Mouse (Mus musculus) heart, embryonic 12.5 days (tissue): Measurements from ENCODE around the gene Gm20605. TPM values are rescaled to one million over a fixed set of nuclear protein-coding genes. Genes with fewer than 3 reads are reported as not detected.
"Not testable (repeated sequence)": the region's sequence is repeated elsewhere in the genome, so short reads cannot be mapped to it uniquely, and the experiment has no call there.

Experiments
- ATAC-seq: fragments of 200-750 bp; cut with Nextera tagmentation; 2 replicates; pipeline ENCODE4 v1.8.0; 2017; ENCODE audit warnings: moderate TSS enrichment, moderate library complexity; ENCODE audit not compliant: insufficient number of reproducible peaks, low FRiP score
- H3K27ac ChIP-seq: fragments of 300-500 bp; sonication (generic); 2 replicates; pipeline ENCODE4 v1.5.1; 2016; ENCODE audit warnings: mild to moderate bottlenecking, moderate library complexity; ENCODE audit not compliant: poor library complexity, severe bottlenecking
- H3K27me3 ChIP-seq: fragments of 300-500 bp; sonication (generic); replicated peaks from 2 replicates; pipeline ENCODE4 v1.6.1; 2016; ENCODE audit warnings: mild to moderate bottlenecking, moderate library complexity
- H3K36me3 ChIP-seq: fragments of 300-500 bp; sonication (generic); 2 replicates; pipeline ENCODE4 v1.6.1; 2016; ENCODE audit warnings: mild to moderate bottlenecking, moderate library complexity
- H3K4me1 ChIP-seq: fragments of 300-500 bp; sonication (generic); replicated peaks from 2 replicates; pipeline ENCODE4 v1.6.1; 2016; ENCODE audit warnings: mild to moderate bottlenecking
- H3K4me2 ChIP-seq: fragments of 300-500 bp; sonication (generic); 2 replicates; pipeline ENCODE4 v1.6.1; 2016; ENCODE audit warnings: mild to moderate bottlenecking, moderate library complexity
- H3K4me3 ChIP-seq: fragments of 300-500 bp; sonication (generic); 2 replicates; pipeline ENCODE4 v1.5.1; 2016; ENCODE audit warnings: mild to moderate bottlenecking
- H3K9ac ChIP-seq: fragments of 300-500 bp; sonication (generic); 2 replicates; pipeline ENCODE4 v1.6.1; 2016; ENCODE audit warnings: mild to moderate bottlenecking, moderate library complexity
- H3K9me3 ChIP-seq: fragments of 300-500 bp; sonication (generic); replicated peaks from 2 replicates; pipeline ENCODE4 v1.6.1; 2016; ENCODE audit warnings: mild to moderate bottlenecking, moderate library complexity
- WGBS: fragments of 180-500 bp; shearing (Covaris S2); methylation state at CpG from one replicate; pipeline ENCODE4 v1.1.7; 2016; 5-methylcytosine and 5-hydroxymethylcytosine counted together
- polyA plus RNA-seq: library from polyadenylated mRNA; unstranded; fragments of >200 nt; fragmentation: Nextera tagmentation; extraction: Ambion mirVana; gene quantifications from 2 replicates; pipeline ENCODE4 v1.2.1, GENCODE M21; 2016

Gene Gm20605
- polyA plus RNA-seq, 1 experiment from 2014 or later: 6.9 TPM

GRCm38 (mm10) chr5:137613076-137613475, 15.9 kb upstream of the Gm20605 start:
- Histone ChIP-seq H3K4me3 (no peak overlapping the region), H3K9ac (no peak overlapping the region), H3K9me3 (no peaks in the 10 kb centered on the region), H3K4me2 (no peak overlapping the region), H3K36me3 (peaks cover 2% of the 10 kb centered on the region; the same call in 1 of the 2 replicates), H3K27me3 (0 out of 2 replicates have a peak, but pooled peaks cover 6% of the 10 kb centered on the region), H3K4me1 (peaks cover 59% of the 10 kb centered on the region), H3K27ac (0 out of 2 replicates have a peak overlapping the region, but pooled peaks have one; percentile 56)
- 72% methylated on average over 5 of the region's 5 CpGs for WGBS
- ATAC-seq: no peak

- WGBS: 26% methylated on average over 11 of the region's 11 CpGs
Measured at GRCm38 (mm10) chr5:137613550-137613949, 15.4 kb upstream of the Gm20605 start, which contains the start of gene Pcolce. TSS of gene Pcolce (minus strand) at chr5:137613784.

GRCm38 (mm10) chr5:137614921-137615320, 14.1 kb upstream of the Gm20605 start:
- not testable (repeated sequence) for H3K36me3 ChIP-seq, H3K9me3 ChIP-seq, H3K27ac ChIP-seq, H3K9ac ChIP-seq, H3K4me3 ChIP-seq, H3K4me2 ChIP-seq, H3K27me3 ChIP-seq, ATAC-seq
- H3K4me1 ChIP-seq: peaks cover 44% of the 10 kb centered on the region
- 91% methylated on average over 2 of the region's 2 CpGs for WGBS

More at GRCm38 (mm10) chr5:137613550-137613949, 15.4 kb upstream of the Gm20605 start, which contains the start of gene Pcolce:
- H3K4me3 ChIP-seq: no peak within 1 kb of the TSS
- no peak for ATAC-seq
- H3K9ac ChIP-seq: peak within 1 kb of the TSS; percentile 47; the same call in 1 of the 2 replicates
- H3K36me3 ChIP-seq: no peaks in the 10 kb centered on the region; the same call in 1 of the 2 replicates
- H3K9me3 ChIP-seq: no peaks in the 10 kb centered on the region
- peak within 1 kb of the TSS; percentile 56 for H3K27ac ChIP-seq
- peaks cover 54% of the 10 kb centered on the region for H3K4me1 ChIP-seq
- H3K4me2 ChIP-seq: no peak within 1 kb of the TSS
- 0 out of 2 replicates have a peak, but pooled peaks cover 1% of the 10 kb centered on the region for H3K27me3 ChIP-seq

- Histone ChIP-seq H3K9ac (no peak overlapping the region), H3K4me1 (peaks cover 40% of the 10 kb centered on the region), H3K9me3 (no peaks in the 10 kb centered on the region), H3K4me2 (no peak overlapping the region), H3K27ac (no peak overlapping the region), H3K27me3 (no peaks in the 10 kb centered on the region), H3K36me3 (no peaks in the 10 kb centered on the region), H3K4me3 (no peak overlapping the region)
- no peak for ATAC-seq
- 82% methylated on average over 7 of the region's 7 CpGs for WGBS
Measured at GRCm38 (mm10) chr5:137615347-137615746, 13.6 kb upstream of the Gm20605 start.

GRCm38 (mm10) chr5:137623937-137624530, 4.9 kb upstream of the Gm20605 start:
- no peak for ATAC-seq
- 80% methylated on average over 11 of the region's 11 CpGs for WGBS
- H3K27me3 ChIP-seq: no peaks in the 10 kb centered on the region
- no peak overlapping the region for H3K27ac ChIP-seq
- peaks cover 8% of the 10 kb centered on the region; the same call in 1 of the 2 replicates for H3K4me1 ChIP-seq
- H3K36me3 ChIP-seq: no peaks in the 10 kb centered on the region
- H3K4me2 ChIP-seq: no peak overlapping the region
- H3K4me3 ChIP-seq: no peak overlapping the region
- H3K9me3 ChIP-seq: no peaks in the 10 kb centered on the region
- H3K9ac ChIP-seq: no peak overlapping the region

- WGBS: 3% methylated on average over 9 of the region's 9 CpGs
- no peak for ATAC-seq
- Histone ChIP-seq H3K4me2 (peak overlapping the region; percentile 69), H3K4me3 (peak overlapping the region; percentile 58), H3K4me1 (peaks cover 37% of the 10 kb centered on the region), H3K27ac (peak overlapping the region; percentile 86), H3K36me3 (0 out of 2 replicates have a peak, but pooled peaks cover 4% of the 10 kb centered on the region), H3K9ac (peak overlapping the region; percentile 72), H3K27me3 (no peaks in the 10 kb centered on the region), H3K9me3 (no peaks in the 10 kb centered on the region)
Measured at GRCm38 (mm10) chr5:137627991-137628390, 984 bp upstream of the Gm20605 start.

- under 1% methylated on average over 23 of the region's 23 CpGs for whole genome bisulfite sequencing
Measured at GRCm38 (mm10) chr5:137629306-137629721, 339 bp downstream of the Gm20605 start.

GRCm38 (mm10) chr5:137629906-137630545, 1.1 kb downstream of the Gm20605 start:
- H3K27ac ChIP-seq: peak overlapping the region; percentile 89
- peak overlapping the region; percentile 73 for H3K4me3 ChIP-seq
- ATAC-seq: no peak
- peak overlapping the region; percentile 83 for H3K4me2 ChIP-seq
- peak overlapping the region; percentile 79 for H3K9ac ChIP-seq
- no peaks in the 10 kb centered on the region for H3K9me3 ChIP-seq
- H3K27me3 ChIP-seq: no peaks in the 10 kb centered on the region
- peaks cover 20% of the 10 kb centered on the region for H3K36me3 ChIP-seq
- peaks cover 32% of the 10 kb centered on the region for H3K4me1 ChIP-seq
- 18% methylated on average over 6 of the region's 6 CpGs for WGBS

More at GRCm38 (mm10) chr5:137629306-137629721, 339 bp downstream of the Gm20605 start:
- Histone ChIP-seq H3K4me3 (peak overlapping the region; percentile 73), H3K4me2 (peak overlapping the region; percentile 83), H3K4me1 (peaks cover 37% of the 10 kb centered on the region), H3K27me3 (no peaks in the 10 kb centered on the region), H3K9me3 (no peaks in the 10 kb centered on the region), H3K9ac (peak overlapping the region; percentile 79), H3K36me3 (peaks cover 14% of the 10 kb centered on the region), H3K27ac (peak overlapping the region; percentile 89)
- ATAC-seq: peak; percentile 55

GRCm38 (mm10) chr5:137630602-137631001, 1.6 kb downstream of the Gm20605 start:
- H3K27ac ChIP-seq: peak overlapping the region; percentile 71
- no peak for ATAC-seq
- H3K4me3 ChIP-seq: peak overlapping the region; percentile 73
- H3K27me3 ChIP-seq: no peaks in the 10 kb centered on the region
- H3K9ac ChIP-seq: peak overlapping the region; percentile 79
- H3K4me2 ChIP-seq: peak overlapping the region; percentile 83
- 31% methylated on average over 3 of the region's 3 CpGs for WGBS
- no peaks in the 10 kb centered on the region for H3K9me3 ChIP-seq
- peaks cover 26% of the 10 kb centered on the region for H3K36me3 ChIP-seq
- H3K4me1 ChIP-seq: peaks cover 32% of the 10 kb centered on the region

GRCm38 (mm10) chr5:137631171-137631570, 2.2 kb downstream of the Gm20605 start:
- WGBS: 57% methylated on average over 9 of the region's 9 CpGs
- Histone ChIP-seq H3K9me3 (no peaks in the 10 kb centered on the region), H3K27ac (peak overlapping the region; percentile 71), H3K36me3 (peaks cover 31% of the 10 kb centered on the region), H3K9ac (peak overlapping the region; percentile 79), H3K4me3 (peak overlapping the region; percentile 73), H3K4me2 (peak overlapping the region; percentile 83), H3K27me3 (no peaks in the 10 kb centered on the region), H3K4me1 (peaks cover 32% of the 10 kb centered on the region)
- no peak for ATAC-seq

- peaks cover 32% of the 10 kb centered on the region for H3K4me1 ChIP-seq
- no peaks in the 10 kb centered on the region for H3K9me3 ChIP-seq
- peak overlapping the region; percentile 83 for H3K4me2 ChIP-seq
- peaks cover 36% of the 10 kb centered on the region for H3K36me3 ChIP-seq
- peak overlapping the region; percentile 73; the same call in 1 of the 2 replicates for H3K4me3 ChIP-seq
- WGBS: 46% methylated on average over 4 of the region's 4 CpGs
- no peaks in the 10 kb centered on the region for H3K27me3 ChIP-seq
- H3K27ac ChIP-seq: peak overlapping the region; percentile 71; the same call in 1 of the 2 replicates
- ATAC-seq: no peak
- peak overlapping the region; percentile 79 for H3K9ac ChIP-seq
Measured at GRCm38 (mm10) chr5:137631591-137631990, 2.6 kb downstream of the Gm20605 start.
